Mouse (Mus musculus): ENCODE data around the gene Scaf8.
"Not testable (repeated sequence)": the region's sequence is repeated elsewhere in the genome, so short reads cannot be mapped to it uniquely, and the experiment has no call there.

Gene Scaf8

GRCm38 (mm10) chr17:3115380-3115974 is 705 bp downstream of the Scaf8 start:
- DNase-seq (ENCODE audit: low spot score): peak; percentile 68

GRCm38 (mm10) chr17:3120949-3121348 is 6.2 kb downstream of the Scaf8 start:
- not testable (repeated sequence) for DNase-seq (ENCODE audit: low spot score)

GRCm38 (mm10) chr17:3123581-3123980 is 8.8 kb downstream of the Scaf8 start:
- DNase-seq (ENCODE audit: low spot score): not testable (repeated sequence)

GRCm38 (mm10) chr17:3128716-3129115 is 13.9 kb downstream of the Scaf8 start:
- no peak for DNase-seq (ENCODE audit: low spot score)

- DNase-seq (ENCODE audit: low spot score): no peak
Observed at GRCm38 (mm10) chr17:3129791-3130190, 15.0 kb downstream of the Scaf8 start.

- no peak for DNase-seq (ENCODE audit: low spot score)
Observed at GRCm38 (mm10) chr17:3135346-3135745, 20.6 kb downstream of the Scaf8 start.

- DNase-seq (ENCODE audit: low spot score): no peak
Observed at GRCm38 (mm10) chr17:3136127-3136526, 21.4 kb downstream of the Scaf8 start.

- DNase-seq (ENCODE audit: low spot score): peak; percentile 40
Observed at GRCm38 (mm10) chr17:3138387-3138786, 23.6 kb downstream of the Scaf8 start.

- DNase-seq (ENCODE audit: low spot score): no peak
Observed at GRCm38 (mm10) chr17:3140100-3140499, 25.3 kb downstream of the Scaf8 start.

- no peak for DNase-seq (ENCODE audit: low spot score)
Observed at GRCm38 (mm10) chr17:3148853-3149252, 34.1 kb downstream of the Scaf8 start.

- DNase-seq (ENCODE audit: low spot score): no peak
Observed at GRCm38 (mm10) chr17:3149541-3149940, 34.8 kb downstream of the Scaf8 start.

GRCm38 (mm10) chr17:3150701-3151100 is 35.9 kb downstream of the Scaf8 start:
- DNase-seq (ENCODE audit: low spot score): not testable (repeated sequence)

- DNase-seq (ENCODE audit: low spot score): no peak
Observed at GRCm38 (mm10) chr17:3151181-3151580, 36.4 kb downstream of the Scaf8 start.

- DNase-seq (ENCODE audit: low spot score): not testable (repeated sequence)
Observed at GRCm38 (mm10) chr17:3156176-3156575, 41.4 kb downstream of the Scaf8 start.

GRCm38 (mm10) chr17:3157016-3157415 is 42.2 kb downstream of the Scaf8 start:
- no peak for DNase-seq (ENCODE audit: low spot score)

- no peak for DNase-seq (ENCODE audit: low spot score)
Observed at GRCm38 (mm10) chr17:3162905-3163304, 48.1 kb downstream of the Scaf8 start.

- DNase-seq (ENCODE audit: low spot score): not testable (repeated sequence)
Observed at GRCm38 (mm10) chr17:3180425-3180945, 65.7 kb downstream of the Scaf8 start.

- not testable (repeated sequence) for DNase-seq (ENCODE audit: low spot score)
Observed at GRCm38 (mm10) chr17:3195483-3195882, 80.7 kb downstream of the Scaf8 start.

- no peak for DNase-seq (ENCODE audit: low spot score)
Observed at GRCm38 (mm10) chr17:3200328-3200727, 85.6 kb downstream of the Scaf8 start.

- no peak for DNase-seq (ENCODE audit: low spot score)
Observed at GRCm38 (mm10) chr17:3203916-3204315, 89.1 kb downstream of the Scaf8 start.

- no peak for DNase-seq (ENCODE audit: low spot score)
Observed at GRCm38 (mm10) chr17:3204826-3205405, 90.1 kb downstream of the Scaf8 start.

- DNase-seq (ENCODE audit: low spot score): no peak
Observed at GRCm38 (mm10) chr17:3206527-3207398, 92.0 kb downstream of the Scaf8 start.
